Mouse (Mus musculus) embryonic facial prominence, embryonic 12.5 days (tissue): ENCODE data around the gene Esrrg. TPM values are rescaled to one million over a fixed set of nuclear protein-coding genes. Genes with fewer than 3 reads are reported as not detected.

Experiments used
- ATAC-seq: fragments of 200-750 bp; cut with Nextera tagmentation; 2 replicates; pipeline ENCODE4 v1.8.0; 2017; ENCODE audit not compliant: insufficient number of reproducible peaks, insufficient read depth, low FRiP score, low TSS enrichment
- H3K27ac ChIP-seq: fragments of 300-500 bp; sonication (generic); 2 replicates; pipeline ENCODE4 v1.5.1; 2016; ENCODE audit warnings: mild to moderate bottlenecking
- H3K27me3 ChIP-seq: fragments of 300-500 bp; sonication (generic); 2 replicates; pipeline ENCODE4 v1.6.1; 2016; ENCODE audit warnings: mild to moderate bottlenecking, moderate library complexity
- H3K36me3 ChIP-seq: fragments of 300-500 bp; sonication (generic); 2 replicates; pipeline ENCODE4 v1.6.1; 2016; ENCODE audit warnings: mild to moderate bottlenecking
- H3K4me1 ChIP-seq: fragments of 300-500 bp; sonication (generic); 2 replicates; pipeline ENCODE4 v1.6.1; 2016
- H3K4me2 ChIP-seq: fragments of 300-500 bp; sonication (generic); replicated peaks from 2 replicates; pipeline ENCODE4 v1.6.1; 2016; ENCODE audit warnings: mild to moderate bottlenecking, moderate library complexity
- H3K4me3 ChIP-seq: fragments of 300-500 bp; sonication (generic); 2 replicates; pipeline ENCODE4 v1.5.1; 2016; ENCODE audit warnings: mild to moderate bottlenecking
- H3K9ac ChIP-seq: fragments of 300-500 bp; sonication (generic); 2 replicates; pipeline ENCODE4 v1.6.1; 2016; ENCODE audit warnings: mild to moderate bottlenecking, moderate library complexity
- H3K9me3 ChIP-seq: fragments of 300-500 bp; sonication (generic); 2 replicates; pipeline ENCODE4 v1.6.1; 2016; ENCODE audit warnings: mild to moderate bottlenecking, moderate library complexity
- WGBS: fragments of 180-500 bp; shearing (Covaris S2); methylation state at CpG from one replicate; pipeline ENCODE4 v1.1.7; 2016; 5-methylcytosine and 5-hydroxymethylcytosine counted together
- polyA plus RNA-seq: library from polyadenylated mRNA; unstranded; fragments of >200 nt; fragmentation: Nextera tagmentation; extraction: Ambion mirVana; gene quantifications from 2 replicates; pipeline ENCODE4 v1.2.1, GENCODE M21; 2016

The Esrrg gene
- polyA plus RNA-seq, 1 experiment from 2014 or later: 2.1 TPM

GRCm38 (mm10) chr1:188105516-188105915, 496.9 kb downstream of the Esrrg start:
- Histone ChIP-seq H3K9ac (no peak overlapping the region), H3K27me3 (no peaks in the 10 kb centered on the region), H3K4me1 (no peaks in the 10 kb centered on the region), H3K9me3 (no peaks in the 10 kb centered on the region), H3K27ac (no peak overlapping the region), H3K4me2 (no peak overlapping the region), H3K4me3 (no peak overlapping the region), H3K36me3 (no peaks in the 10 kb centered on the region)
- WGBS: 64% methylated on average over 4 of the region's 4 CpGs
- no peak for ATAC-seq

DNA sequence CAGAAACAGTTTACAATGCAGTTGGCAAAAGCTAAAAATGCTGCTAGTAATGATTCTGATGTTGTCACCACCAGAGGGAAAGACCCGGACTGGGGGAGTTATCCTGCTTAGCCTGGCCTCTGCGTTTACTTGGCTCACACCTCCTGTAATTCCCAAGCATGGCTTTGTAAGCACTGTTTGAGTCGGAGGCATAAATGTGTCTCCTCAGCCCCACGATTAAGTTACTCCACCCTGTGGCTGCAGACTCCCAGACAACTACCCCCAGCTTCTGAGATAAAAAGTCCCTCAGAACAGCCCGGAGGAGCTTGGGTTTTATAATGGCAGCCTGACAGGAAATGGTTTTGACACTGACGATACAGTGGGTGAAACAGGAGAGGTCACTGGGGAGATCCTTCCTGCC, 499.4 kb downstream of the Esrrg start:
- H3K36me3 ChIP-seq: no peaks in the 10 kb centered on the region
- WGBS: 29% methylated on average over 6 of the region's 6 CpGs
- no peak for ATAC-seq
- no peak overlapping the region for H3K4me3 ChIP-seq
- no peaks in the 10 kb centered on the region for H3K4me1 ChIP-seq
- H3K27me3 ChIP-seq: no peaks in the 10 kb centered on the region
- H3K27ac ChIP-seq: no peak overlapping the region
- H3K4me2 ChIP-seq: no peak overlapping the region
- no peak overlapping the region for H3K9ac ChIP-seq
- H3K9me3 ChIP-seq: no peaks in the 10 kb centered on the region

DNA sequence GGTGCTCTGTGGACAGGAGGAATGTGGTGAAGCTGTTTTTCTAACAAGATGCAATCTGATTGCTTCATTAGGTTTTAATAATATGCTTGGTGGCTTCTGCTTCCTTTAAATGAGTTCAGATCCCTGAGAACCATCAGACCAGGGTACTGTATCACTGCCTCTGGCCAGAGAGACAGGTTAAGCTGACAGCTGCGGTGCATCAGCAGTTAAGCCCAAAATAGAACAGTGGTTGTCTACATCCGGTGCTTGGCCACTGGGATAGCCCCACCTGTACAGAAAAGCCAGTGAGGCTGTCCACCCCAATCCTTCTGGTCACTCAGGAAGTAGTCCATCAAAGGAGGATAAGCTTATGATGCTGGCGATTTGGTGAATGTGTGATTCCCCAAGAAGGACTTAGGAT, 503.0 kb downstream of the Esrrg start:
- ATAC-seq: no peak
- H3K4me1 ChIP-seq: no peaks in the 10 kb centered on the region
- no peaks in the 10 kb centered on the region for H3K9me3 ChIP-seq
- no peak overlapping the region for H3K9ac ChIP-seq
- WGBS: 61% methylated on average over 3 of the region's 3 CpGs
- no peaks in the 10 kb centered on the region for H3K27me3 ChIP-seq
- H3K36me3 ChIP-seq: no peaks in the 10 kb centered on the region
- no peak overlapping the region for H3K4me3 ChIP-seq
- no peak overlapping the region for H3K27ac ChIP-seq
- no peak overlapping the region for H3K4me2 ChIP-seq

- no peaks in the 10 kb centered on the region for H3K27me3 ChIP-seq
- no peaks in the 10 kb centered on the region for H3K4me1 ChIP-seq
- H3K9me3 ChIP-seq: no peaks in the 10 kb centered on the region
- no peaks in the 10 kb centered on the region for H3K36me3 ChIP-seq
- 82% methylated on average over 3 of the region's 3 CpGs for WGBS
- H3K27ac ChIP-seq: no peak overlapping the region
- no peak overlapping the region for H3K9ac ChIP-seq
- H3K4me3 ChIP-seq: no peak overlapping the region
- ATAC-seq: no peak
- no peak overlapping the region for H3K4me2 ChIP-seq
Observed at GRCm38 (mm10) chr1:188113240-188113639, 504.6 kb downstream of the Esrrg start.

DNA sequence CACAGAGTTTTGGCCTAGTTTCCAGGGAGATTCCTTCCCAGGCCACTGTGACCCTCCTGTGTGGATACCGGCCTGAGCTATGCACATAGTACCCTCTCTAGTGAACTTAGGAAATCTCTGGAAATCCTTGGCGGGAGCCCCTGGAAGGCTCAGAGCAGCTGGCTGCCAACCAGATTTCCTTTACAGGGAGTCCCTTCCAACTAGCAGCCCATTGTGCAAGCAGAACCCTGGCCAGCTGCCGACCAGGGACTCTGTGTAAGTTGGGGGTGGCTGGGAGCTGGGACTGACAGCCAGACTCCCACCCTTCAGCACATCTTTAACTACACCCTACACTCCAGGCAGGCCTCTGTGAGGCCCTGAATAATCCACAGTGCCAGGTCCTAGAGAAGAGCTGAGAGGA, 509.5 kb downstream of the Esrrg start:
- Histone ChIP-seq H3K9ac (no peak overlapping the region), H3K27me3 (no peaks in the 10 kb centered on the region), H3K27ac (no peak overlapping the region), H3K36me3 (no peaks in the 10 kb centered on the region), H3K4me2 (no peak overlapping the region), H3K9me3 (no peaks in the 10 kb centered on the region), H3K4me1 (no peaks in the 10 kb centered on the region), H3K4me3 (no peak overlapping the region)
- no peak for ATAC-seq
- WGBS: 37% methylated on average over 3 of the region's 3 CpGs

DNA sequence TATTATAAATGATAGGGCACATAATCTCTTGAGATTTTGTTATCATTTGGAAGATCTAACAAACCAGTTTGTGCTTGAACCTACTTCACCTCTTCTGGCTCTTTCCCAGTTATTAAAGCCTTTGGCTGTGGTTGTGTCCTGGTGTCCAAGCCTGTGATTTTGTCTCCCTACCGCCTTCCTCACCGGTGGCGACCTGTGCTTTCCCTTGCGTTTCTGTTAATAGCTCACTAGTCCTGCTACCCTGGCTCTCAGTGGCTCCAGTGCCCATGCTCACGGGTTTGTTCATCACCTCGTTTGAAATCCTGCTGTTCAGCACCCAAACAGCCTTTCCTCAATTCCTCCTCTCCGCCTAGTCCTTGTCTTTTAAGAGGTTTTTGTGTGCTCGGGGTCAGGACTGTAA, 511.2 kb downstream of the Esrrg start:
- no peaks in the 10 kb centered on the region for H3K36me3 ChIP-seq
- H3K27ac ChIP-seq: no peak overlapping the region
- H3K27me3 ChIP-seq: no peaks in the 10 kb centered on the region
- H3K4me2 ChIP-seq: no peak overlapping the region
- no peak for ATAC-seq
- no peak overlapping the region for H3K4me3 ChIP-seq
- H3K4me1 ChIP-seq: no peaks in the 10 kb centered on the region
- no peak overlapping the region for H3K9ac ChIP-seq
- H3K9me3 ChIP-seq: no peaks in the 10 kb centered on the region
- WGBS: 82% methylated on average over 8 of the region's 8 CpGs

DNA sequence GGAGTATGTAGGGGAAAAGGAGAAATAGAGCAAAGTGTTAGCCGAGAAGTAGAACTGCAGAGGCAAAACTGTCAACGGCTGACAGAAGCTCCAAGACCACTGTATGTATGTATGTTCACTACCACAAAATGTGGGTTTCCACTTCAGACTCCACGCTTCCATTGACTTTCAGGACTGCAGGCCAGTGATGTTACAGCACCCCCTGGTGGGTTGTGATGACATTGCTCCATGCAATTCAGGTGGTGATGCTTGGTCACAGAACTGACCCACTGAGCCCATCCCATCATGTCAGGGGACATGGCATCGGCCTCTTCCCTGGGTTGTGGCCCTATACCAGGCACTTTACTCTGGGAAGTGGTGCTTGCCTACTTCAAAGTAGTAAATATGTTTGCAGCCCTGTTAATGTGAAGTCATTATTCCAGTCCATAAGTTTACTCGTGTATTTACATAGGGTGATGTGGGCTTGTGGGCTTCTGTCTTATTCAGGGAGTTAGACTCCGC, 517.0 kb downstream of the Esrrg start:
- H3K4me1 ChIP-seq: no peaks in the 10 kb centered on the region
- no peak for ATAC-seq
- H3K9ac ChIP-seq: no peak overlapping the region
- H3K27me3 ChIP-seq: no peaks in the 10 kb centered on the region
- no peak overlapping the region for H3K4me2 ChIP-seq
- H3K36me3 ChIP-seq: no peaks in the 10 kb centered on the region
- H3K4me3 ChIP-seq: no peak overlapping the region
- 87% methylated on average over 6 of the region's 6 CpGs for WGBS
- H3K9me3 ChIP-seq: no peaks in the 10 kb centered on the region
- H3K27ac ChIP-seq: no peak overlapping the region

DNA sequence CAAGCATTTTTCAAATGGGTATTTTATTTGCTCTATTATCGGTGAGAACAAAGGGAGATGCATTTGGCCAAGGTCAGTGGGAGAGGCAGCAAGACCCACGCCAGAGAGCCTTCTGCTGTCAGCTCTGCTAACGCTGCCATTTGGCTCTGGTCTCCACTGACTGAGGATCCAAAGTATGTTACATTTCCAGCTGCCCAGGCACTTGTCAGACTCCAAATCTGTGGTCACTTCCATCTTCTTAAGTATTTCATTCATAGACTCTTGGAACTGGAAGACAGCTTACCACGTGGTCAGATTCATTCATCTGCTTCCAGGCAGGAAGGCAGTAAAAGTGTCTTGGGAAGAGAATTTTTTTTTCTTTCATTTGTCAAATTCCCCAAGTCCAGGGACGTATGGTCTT, 527.5 kb downstream of the Esrrg start:
- no peaks in the 10 kb centered on the region for H3K4me1 ChIP-seq
- no peak overlapping the region for H3K4me3 ChIP-seq
- H3K9me3 ChIP-seq: no peaks in the 10 kb centered on the region
- H3K27me3 ChIP-seq: no peaks in the 10 kb centered on the region
- no peak overlapping the region for H3K9ac ChIP-seq
- 73% methylated on average over 5 of the region's 5 CpGs for WGBS
- no peaks in the 10 kb centered on the region for H3K36me3 ChIP-seq
- no peak overlapping the region for H3K27ac ChIP-seq
- H3K4me2 ChIP-seq: no peak overlapping the region
- no peak for ATAC-seq

DNA sequence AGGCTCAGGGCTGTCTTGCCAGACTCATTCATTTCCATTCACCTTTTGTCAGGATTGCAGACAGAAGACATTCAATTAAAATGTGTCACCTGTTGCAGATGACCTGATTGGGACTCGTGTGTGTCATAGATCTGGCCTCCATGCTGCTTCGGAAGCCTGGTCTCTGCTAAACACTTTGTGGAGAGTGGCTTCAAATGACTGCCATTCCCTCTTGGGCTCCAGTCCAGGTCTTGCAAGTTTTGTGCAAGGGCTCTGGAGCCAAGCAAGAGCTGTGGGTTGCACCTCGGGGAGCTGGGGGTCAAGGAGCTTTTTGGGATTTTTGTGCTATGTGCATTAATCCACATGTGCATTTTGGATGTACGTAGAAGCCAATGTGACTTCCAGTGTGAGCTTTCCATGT, 530.9 kb downstream of the Esrrg start:
- Histone ChIP-seq H3K4me3 (no peak overlapping the region), H3K4me1 (no peaks in the 10 kb centered on the region), H3K9ac (no peak overlapping the region), H3K9me3 (no peaks in the 10 kb centered on the region), H3K27ac (no peak overlapping the region), H3K27me3 (no peaks in the 10 kb centered on the region), H3K4me2 (no peak overlapping the region), H3K36me3 (no peaks in the 10 kb centered on the region)
- no peak for ATAC-seq
- WGBS: 51% methylated on average over 4 of the region's 4 CpGs

- Histone ChIP-seq H3K9ac (no peak overlapping the region), H3K4me2 (no peak overlapping the region), H3K36me3 (no peaks in the 10 kb centered on the region), H3K4me1 (no peaks in the 10 kb centered on the region), H3K27ac (no peak overlapping the region), H3K4me3 (no peak overlapping the region), H3K9me3 (no peaks in the 10 kb centered on the region), H3K27me3 (no peaks in the 10 kb centered on the region)
- no peak for ATAC-seq
- WGBS: 75% methylated on average over 4 of the region's 4 CpGs
Observed at GRCm38 (mm10) chr1:188140221-188140620, 531.6 kb downstream of the Esrrg start.

DNA sequence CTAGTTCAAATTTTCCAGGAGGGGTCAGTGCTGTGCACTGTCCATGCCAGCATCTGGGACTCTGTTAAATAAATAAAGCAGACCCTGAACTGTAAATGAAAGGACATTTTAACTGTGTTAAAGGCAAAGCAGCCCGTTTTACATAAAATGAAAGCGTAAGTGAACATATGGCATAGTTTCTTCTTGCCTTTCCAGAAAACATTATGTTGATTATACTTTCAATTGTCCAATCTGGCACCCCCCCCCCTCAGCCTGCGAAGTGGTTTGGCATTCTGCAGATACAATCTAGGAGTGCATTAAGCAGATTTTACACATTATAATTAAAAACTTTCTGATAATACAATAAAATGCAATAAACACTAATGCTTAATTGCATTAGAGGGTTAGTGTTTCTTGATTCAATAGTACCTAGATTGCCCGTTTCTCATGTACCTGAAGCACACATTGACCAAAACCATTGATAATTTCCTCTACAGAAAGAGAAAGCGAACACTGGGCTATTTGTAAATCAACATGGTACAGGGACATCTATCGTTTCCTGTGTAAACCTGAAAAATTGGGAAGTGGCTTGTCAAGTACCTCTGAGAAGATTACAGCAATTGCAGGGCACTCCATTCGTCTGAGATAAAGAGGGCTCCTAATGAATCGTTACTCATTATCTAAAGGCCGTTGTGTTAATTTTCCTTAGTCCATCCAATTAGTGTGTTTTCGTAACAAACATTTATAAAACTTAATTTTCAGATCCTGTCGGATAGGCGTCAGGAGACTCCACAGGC, 539.0 kb downstream of the Esrrg start:
- Histone ChIP-seq H3K27ac (no peak overlapping the region), H3K4me2 (no peak overlapping the region), H3K27me3 (no peaks in the 10 kb centered on the region), H3K4me3 (no peak overlapping the region), H3K9me3 (no peaks in the 10 kb centered on the region), H3K9ac (no peak overlapping the region), H3K36me3 (no peaks in the 10 kb centered on the region), H3K4me1 (no peaks in the 10 kb centered on the region)
- ATAC-seq: no peak
- 77% methylated on average over 12 of the region's 12 CpGs for WGBS

DNA sequence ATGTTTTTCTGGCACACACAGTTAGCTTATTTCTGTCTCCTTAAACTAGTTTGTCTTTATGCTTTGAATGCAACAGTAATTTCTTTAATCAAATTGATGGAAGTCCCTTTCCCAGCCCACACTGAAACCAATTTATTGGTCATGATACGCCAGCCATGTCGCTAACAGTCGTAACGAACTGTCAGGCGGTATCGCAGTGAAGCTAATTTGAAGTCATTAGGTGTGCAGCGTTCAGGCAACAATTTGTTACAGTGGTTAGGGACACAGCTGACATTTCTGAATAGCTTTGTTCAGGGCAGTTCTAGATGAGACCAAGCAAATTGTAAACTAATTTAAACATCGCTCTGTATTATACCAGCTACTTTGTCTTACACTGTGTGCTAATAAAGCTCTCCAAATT, 542.5 kb downstream of the Esrrg start:
- H3K4me2 ChIP-seq: no peak overlapping the region
- no peaks in the 10 kb centered on the region for H3K36me3 ChIP-seq
- no peaks in the 10 kb centered on the region for H3K27me3 ChIP-seq
- no peaks in the 10 kb centered on the region for H3K9me3 ChIP-seq
- ATAC-seq: no peak
- H3K4me3 ChIP-seq: no peak overlapping the region
- H3K9ac ChIP-seq: no peak overlapping the region
- H3K4me1 ChIP-seq: no peaks in the 10 kb centered on the region
- no peak overlapping the region for H3K27ac ChIP-seq
- WGBS: 79% methylated on average over 8 of the region's 8 CpGs
